Mouse (Mus musculus): ENCODE data around the gene Tssk6. TPM values are rescaled to one million over a fixed set of nuclear protein-coding genes. Genes with fewer than 3 reads are reported as not detected.

The Tssk6 gene
- 0.92 TPM for polyA plus RNA-seq (2012; fragmentation: generic; extraction: Trizol)

DNA sequence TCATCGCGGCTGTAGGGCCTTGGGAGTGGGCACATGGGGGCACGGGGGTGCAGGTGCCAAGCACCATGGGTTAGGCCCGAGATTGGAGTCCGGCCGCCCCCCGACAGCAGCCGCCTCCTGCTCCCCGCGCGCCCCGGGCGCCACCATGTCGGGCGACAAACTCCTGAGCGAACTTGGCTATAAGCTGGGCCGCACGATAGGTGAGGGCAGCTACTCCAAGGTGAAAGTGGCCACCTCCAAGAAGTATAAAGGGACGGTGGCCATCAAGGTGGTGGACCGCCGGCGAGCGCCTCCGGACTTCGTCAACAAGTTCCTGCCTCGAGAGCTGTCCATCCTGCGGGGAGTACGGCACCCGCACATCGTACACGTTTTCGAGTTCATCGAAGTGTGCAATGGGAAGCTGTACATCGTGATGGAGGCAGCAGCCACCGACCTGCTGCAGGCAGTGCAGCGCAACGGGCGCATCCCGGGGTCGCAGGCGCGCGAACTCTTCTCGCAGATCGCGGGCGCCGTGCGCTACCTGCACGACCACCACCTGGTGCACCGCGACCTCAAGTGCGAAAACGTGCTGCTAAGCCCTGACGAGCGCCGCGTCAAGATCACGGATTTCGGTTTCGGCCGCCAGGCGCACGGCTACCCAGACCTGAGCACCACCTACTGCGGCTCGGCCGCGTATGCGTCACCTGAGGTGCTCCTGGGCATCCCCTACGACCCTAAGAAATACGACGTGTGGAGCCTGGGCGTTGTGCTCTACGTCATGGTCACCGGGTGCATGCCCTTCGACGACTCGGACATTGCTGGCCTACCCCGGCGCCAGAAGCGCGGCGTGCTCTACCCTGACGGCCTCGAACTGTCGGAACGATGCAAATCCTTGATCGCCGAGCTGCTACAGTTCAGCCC lies at the start of gene Tssk6, which contains the start of the genes Ndufa13 and Yjefn3:
Gene Tssk6, plus strand, starts transcription at position 22 of the 900 bp plus-strand sequence.
Gene Ndufa13, minus strand, starts transcription at position 396 of the 900 bp plus-strand sequence.
Gene Yjefn3, minus strand, starts transcription at position 550 of the 900 bp plus-strand sequence.
- Histone ChIP-seq H3K4me2 (ENCODE audit: low read depth) (peak within 1 kb of the TSS; percentile 81), H3K4me3 (peak within 1 kb of the TSS; percentile 90), H3K79me2 (ENCODE audit: control insufficient read depth, insufficient read depth) (peaks cover 34% of the 10 kb centered on the region), H3K36me3 (ENCODE audit: control insufficient read depth, insufficient read depth) (no peaks in the 10 kb centered on the region), H3K27me3 (ENCODE audit: control insufficient read depth, insufficient read depth, insufficient read length) (no peaks in the 10 kb centered on the region), H3ac (ENCODE audit: control insufficient read depth, insufficient read length) (peak within 1 kb of the TSS; percentile 10)
- TF ChIP-seq TCF3 (IDR thresholded peaks at IDR 0.05; ENCODE audit: insufficient read length, low read depth) (no peak), POLR2A (IDR thresholded peaks at IDR 0.05; ENCODE audit: insufficient read length, low read depth) (peak; percentile 11)

DNA sequence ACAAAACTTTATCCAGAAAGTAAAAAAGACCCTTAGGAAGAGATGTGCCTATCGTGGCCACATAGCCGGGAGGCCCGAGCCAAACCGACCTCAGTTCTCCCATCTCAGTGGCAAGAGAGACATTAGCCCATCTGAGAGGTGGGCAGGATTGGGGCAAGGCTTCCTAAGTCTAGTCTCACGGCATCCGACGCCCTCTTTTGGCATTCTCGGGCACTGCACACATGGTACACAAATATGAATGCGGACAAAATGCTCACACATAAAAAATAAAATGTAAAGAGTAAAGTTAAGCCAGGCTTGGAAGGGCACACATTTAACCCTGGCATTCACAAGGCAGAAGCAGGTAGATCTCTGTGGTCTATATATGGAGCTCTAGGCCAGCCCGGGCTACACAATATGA lies 48.1 kb upstream of the Tssk6 start:
- H3K4me3 ChIP-seq = no peak overlapping the region
- H3K79me2 ChIP-seq (ENCODE audit: control insufficient read depth, insufficient read depth) = no peaks in the 10 kb centered on the region
- H3K4me2 ChIP-seq (ENCODE audit: low read depth) = no peak overlapping the region
- H3ac ChIP-seq (ENCODE audit: control insufficient read depth, insufficient read length) = no peak overlapping the region
- no peak for TF ChIP-seq USF1 (IDR thresholded peaks at IDR 0.05; ENCODE audit: low read depth)
- TF ChIP-seq POLR2A (IDR thresholded peaks at IDR 0.05; ENCODE audit: insufficient read length, low read depth) = no peak
- TF ChIP-seq REST (IDR thresholded peaks at IDR 0.05; ENCODE audit: insufficient read depth, insufficient read length) = no peak
- no peak for TF ChIP-seq E2F4 (IDR thresholded peaks at IDR 0.05; ENCODE audit: insufficient read depth)
- no peak for TF ChIP-seq TCF12 (IDR thresholded peaks at IDR 0.05; ENCODE audit: insufficient read depth, poor library complexity, severe bottlenecking)
- no peak for TF ChIP-seq MYOG (IDR thresholded peaks at IDR 0.05; ENCODE audit: control insufficient read depth in 1 of 3, insufficient read depth in 1 of 3, insufficient read length in 2 of 3, low read depth in 2 of 3)
- TF ChIP-seq MAX (IDR thresholded peaks at IDR 0.05; ENCODE audit: low read depth) = no peak
- TF ChIP-seq SRF (IDR thresholded peaks at IDR 0.05; ENCODE audit: control insufficient read depth, insufficient read length, low read depth) = no peak
- no peak for TF ChIP-seq MYOD1 (IDR thresholded peaks at IDR 0.05; ENCODE audit: control insufficient read depth in 1 of 3, insufficient read length in 2 of 3, low read depth in 2 of 3)
- TF ChIP-seq CEBPB (IDR thresholded peaks at IDR 0.05; ENCODE audit: insufficient read depth, poor library complexity, severe bottlenecking) = no peak
- TF ChIP-seq TCF3 (IDR thresholded peaks at IDR 0.05; ENCODE audit: insufficient read length, low read depth) = no peak
- TF ChIP-seq POLR2AphosphoS2 (IDR thresholded peaks at IDR 0.05; ENCODE audit: insufficient read length, low read depth) = no peak
- no peaks in the 10 kb centered on the region for H3K27me3 ChIP-seq (ENCODE audit: control insufficient read depth, insufficient read depth, insufficient read length)
- no peaks in the 10 kb centered on the region for H3K36me3 ChIP-seq (ENCODE audit: control insufficient read depth, insufficient read depth)

DNA sequence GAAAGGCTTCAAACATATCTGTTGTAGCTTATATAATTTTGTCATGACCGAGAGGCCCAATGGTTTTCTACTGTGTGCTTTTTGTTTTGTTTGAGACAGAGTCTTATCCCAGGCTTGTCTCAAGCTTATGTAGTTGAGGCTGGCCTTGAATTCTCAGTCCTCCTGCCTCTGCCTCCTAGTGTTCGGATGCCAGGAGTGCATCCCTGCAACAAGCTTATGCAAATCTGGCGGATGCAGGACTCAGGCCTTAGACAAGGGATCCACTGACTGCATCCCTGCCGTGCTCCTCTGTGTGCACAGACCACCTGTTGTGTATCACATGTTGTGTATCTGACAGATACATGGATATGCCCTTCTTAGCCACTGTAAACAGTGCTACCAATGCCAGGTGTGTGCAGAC lies 41.2 kb upstream of the Tssk6 start:
- no peak for TF ChIP-seq TCF12 (IDR thresholded peaks at IDR 0.05; ENCODE audit: insufficient read depth, poor library complexity, severe bottlenecking)
- no peak for TF ChIP-seq SRF (IDR thresholded peaks at IDR 0.05; ENCODE audit: control insufficient read depth, insufficient read length, low read depth)
- TF ChIP-seq MYOD1 (IDR thresholded peaks at IDR 0.05; ENCODE audit: control insufficient read depth in 1 of 3, insufficient read length in 2 of 3, low read depth in 2 of 3) = no peak
- no peak for TF ChIP-seq TCF3 (IDR thresholded peaks at IDR 0.05; ENCODE audit: insufficient read length, low read depth)
- no peak for TF ChIP-seq POLR2AphosphoS2 (IDR thresholded peaks at IDR 0.05; ENCODE audit: insufficient read length, low read depth)
- TF ChIP-seq CEBPB (IDR thresholded peaks at IDR 0.05; ENCODE audit: insufficient read depth, poor library complexity, severe bottlenecking) = no peak
- TF ChIP-seq USF1 (IDR thresholded peaks at IDR 0.05; ENCODE audit: low read depth) = no peak
- TF ChIP-seq POLR2A (IDR thresholded peaks at IDR 0.05; ENCODE audit: insufficient read length, low read depth) = no peak
- no peak for TF ChIP-seq MYOG (IDR thresholded peaks at IDR 0.05; ENCODE audit: control insufficient read depth in 1 of 3, insufficient read depth in 1 of 3, insufficient read length in 2 of 3, low read depth in 2 of 3)
- TF ChIP-seq REST (IDR thresholded peaks at IDR 0.05; ENCODE audit: insufficient read depth, insufficient read length) = no peak
- TF ChIP-seq E2F4 (IDR thresholded peaks at IDR 0.05; ENCODE audit: insufficient read depth) = no peak
- H3K4me2 ChIP-seq (ENCODE audit: low read depth) = no peak overlapping the region
- H3K36me3 ChIP-seq (ENCODE audit: control insufficient read depth, insufficient read depth) = no peaks in the 10 kb centered on the region
- H3K4me3 ChIP-seq = no peak overlapping the region
- no peaks in the 10 kb centered on the region for H3K27me3 ChIP-seq (ENCODE audit: control insufficient read depth, insufficient read depth, insufficient read length)
- no peaks in the 10 kb centered on the region for H3K79me2 ChIP-seq (ENCODE audit: control insufficient read depth, insufficient read depth)
- no peak overlapping the region for H3ac ChIP-seq (ENCODE audit: control insufficient read depth, insufficient read length)

DNA sequence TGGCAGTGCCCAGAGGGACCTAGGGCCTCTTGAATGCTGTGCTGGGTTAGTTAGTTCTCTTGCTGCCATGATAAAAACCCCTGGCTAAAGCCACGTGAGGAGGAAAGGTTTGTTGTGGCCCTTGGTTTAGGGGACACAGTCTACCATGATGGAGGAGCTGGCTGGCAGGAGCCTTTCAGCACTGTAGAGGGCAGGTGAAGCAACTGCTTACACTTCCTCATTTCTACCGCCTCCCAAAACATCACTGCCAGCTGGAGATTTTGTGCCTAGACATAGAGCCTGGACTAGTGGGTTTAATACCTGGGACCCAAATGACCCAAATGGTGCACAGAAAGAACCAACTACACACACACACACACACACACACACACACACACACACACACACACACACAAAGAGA lies 40.7 kb upstream of the Tssk6 start:
- Histone ChIP-seq H3K79me2 (ENCODE audit: control insufficient read depth, insufficient read depth) (no peaks in the 10 kb centered on the region), H3K36me3 (ENCODE audit: control insufficient read depth, insufficient read depth) (no peaks in the 10 kb centered on the region), H3ac (ENCODE audit: control insufficient read depth, insufficient read length) (no peak overlapping the region), H3K4me2 (ENCODE audit: low read depth) (no peak overlapping the region), H3K27me3 (ENCODE audit: control insufficient read depth, insufficient read depth, insufficient read length) (no peaks in the 10 kb centered on the region), H3K4me3 (no peak overlapping the region)
- TF ChIP-seq SRF (IDR thresholded peaks at IDR 0.05; ENCODE audit: control insufficient read depth, insufficient read length, low read depth) = no peak
- TF ChIP-seq MAX (IDR thresholded peaks at IDR 0.05; ENCODE audit: low read depth) = no peak
- TF ChIP-seq TCF12 (IDR thresholded peaks at IDR 0.05; ENCODE audit: insufficient read depth, poor library complexity, severe bottlenecking) = no peak
- TF ChIP-seq MYOD1 (IDR thresholded peaks at IDR 0.05; ENCODE audit: control insufficient read depth in 1 of 3, insufficient read length in 2 of 3, low read depth in 2 of 3) = no peak
- TF ChIP-seq USF1 (IDR thresholded peaks at IDR 0.05; ENCODE audit: low read depth) = no peak
- TF ChIP-seq POLR2A (IDR thresholded peaks at IDR 0.05; ENCODE audit: insufficient read length, low read depth) = no peak
- no peak for TF ChIP-seq CEBPB (IDR thresholded peaks at IDR 0.05; ENCODE audit: insufficient read depth, poor library complexity, severe bottlenecking)
- no peak for TF ChIP-seq REST (IDR thresholded peaks at IDR 0.05; ENCODE audit: insufficient read depth, insufficient read length)
- TF ChIP-seq E2F4 (IDR thresholded peaks at IDR 0.05; ENCODE audit: insufficient read depth) = no peak
- no peak for TF ChIP-seq TCF3 (IDR thresholded peaks at IDR 0.05; ENCODE audit: insufficient read length, low read depth)
- TF ChIP-seq MYOG (IDR thresholded peaks at IDR 0.05; ENCODE audit: control insufficient read depth in 1 of 3, insufficient read depth in 1 of 3, insufficient read length in 2 of 3, low read depth in 2 of 3) = no peak
- no peak for TF ChIP-seq POLR2AphosphoS2 (IDR thresholded peaks at IDR 0.05; ENCODE audit: insufficient read length, low read depth)
